Mouse (Mus musculus): ENCODE data around the gene Notch1.

Notch1 gene

DNA sequence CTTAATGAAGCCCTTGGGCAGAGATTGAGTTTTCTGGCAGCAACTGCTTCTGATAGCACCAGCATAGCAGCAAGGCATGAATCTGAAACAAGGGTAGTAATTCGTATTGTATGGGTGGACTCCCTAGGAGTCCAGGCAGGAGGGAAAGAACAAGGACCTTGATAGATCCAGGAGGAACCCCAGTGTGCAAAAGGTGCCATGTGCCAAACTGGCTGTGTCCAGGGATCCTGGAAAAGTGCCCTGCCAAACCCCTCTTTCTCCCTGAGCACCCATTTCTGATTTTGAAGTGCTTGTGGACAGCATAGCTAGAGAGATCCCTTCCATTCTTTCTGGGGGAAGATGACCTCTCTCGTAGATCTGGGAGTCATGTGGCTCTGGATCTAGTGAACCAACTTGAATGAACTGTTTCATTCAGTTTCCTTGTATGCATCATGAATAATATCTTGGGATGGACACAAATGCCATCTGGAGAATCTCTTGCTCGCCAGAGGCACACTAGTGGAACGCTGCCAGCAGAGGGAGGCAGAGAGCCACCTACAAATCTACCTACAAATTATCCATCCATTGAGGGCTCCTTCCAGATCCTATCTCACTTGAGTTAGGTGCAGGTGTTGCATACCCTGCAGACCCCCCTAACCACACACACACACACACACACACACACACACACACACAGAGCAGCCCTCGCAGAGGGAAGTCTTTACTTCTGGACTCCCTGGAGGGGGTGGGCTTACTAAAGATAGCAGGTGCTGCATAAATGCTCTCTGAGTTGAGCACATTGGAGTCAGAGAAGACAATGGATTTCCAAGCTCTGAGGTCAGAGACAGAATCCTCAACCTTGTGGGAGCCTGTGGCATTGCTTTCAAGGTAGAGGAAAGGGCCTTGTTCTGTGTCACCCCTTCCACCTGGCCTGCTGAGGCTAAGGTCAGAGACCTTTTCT is 67.1 kb downstream of the Notch1 start:
- DNase-seq (ENCODE audit: inconsistent age in 2 of 2, low spot score in 1 of 2), result peak; percentile 72 to 91

GRCm38 (mm10) chr2:26447451-26447850 is 69.0 kb downstream of the Notch1 start:
- DNase-seq (ENCODE audit: inconsistent age in 2 of 2, low spot score in 1 of 2), result no peak

DNA sequence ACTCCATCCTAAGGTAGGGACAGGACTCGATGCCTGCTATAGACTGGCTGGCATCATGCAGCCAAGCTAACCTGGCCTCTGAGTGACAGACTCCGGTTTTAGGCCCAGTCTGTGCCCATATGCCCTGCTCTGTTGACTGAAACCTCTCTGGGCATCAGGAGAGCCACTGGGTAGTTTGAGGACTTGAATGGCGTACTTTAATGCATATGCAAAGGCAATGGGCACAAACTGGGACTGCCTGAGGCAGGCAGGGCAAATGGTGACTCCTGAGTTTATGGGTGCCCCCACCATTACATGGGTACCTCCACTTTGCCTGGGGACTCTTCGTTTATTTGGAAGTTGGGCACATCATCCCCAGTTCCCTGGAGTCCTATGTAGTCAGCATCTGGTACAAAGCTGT is 69.8 kb downstream of the Notch1 start:
- peak in 1 of 2 experiments; percentile 59 for DNase-seq (ENCODE audit: inconsistent age in 2 of 2, low spot score in 1 of 2)

GRCm38 (mm10) chr2:26445666-26446445 is 70.6 kb downstream of the Notch1 start:
- peak; percentile 97 to 100 for DNase-seq (ENCODE audit: inconsistent age in 2 of 2, low spot score in 1 of 2)

GRCm38 (mm10) chr2:26444946-26445665 is 71.4 kb downstream of the Notch1 start, which contains the start of gene Sec16a:
Gene Sec16a (minus strand): TSS chr2:26445216.
- DNase-seq (ENCODE audit: inconsistent age in 2 of 2, low spot score in 1 of 2), result peak; percentile 100

DNA sequence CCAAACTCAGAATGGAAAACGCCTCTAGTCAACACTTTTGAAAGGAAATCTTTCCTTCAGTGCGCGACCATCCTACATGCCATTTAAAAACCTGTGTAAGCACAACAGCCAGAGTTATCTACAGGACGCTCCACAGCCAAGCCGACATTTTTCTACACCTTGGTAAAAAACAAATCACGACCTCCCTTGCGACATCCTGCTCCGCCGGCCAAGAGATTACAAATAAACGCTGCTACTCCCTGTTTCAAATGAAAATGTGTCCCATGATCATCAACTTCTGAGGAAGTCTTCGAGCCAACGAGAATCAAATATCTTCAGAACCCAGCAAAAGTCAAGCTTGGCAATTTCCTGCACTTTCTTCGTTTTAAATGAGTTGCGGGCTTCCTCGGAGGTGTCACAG is 72.1 kb downstream of the Notch1 start:
- DNase-seq (ENCODE audit: inconsistent age in 2 of 2, low spot score in 1 of 2), result no peak

GRCm38 (mm10) chr2:26443876-26444275 is 72.6 kb downstream of the Notch1 start:
- peak in 1 of 2 experiments; percentile 50 for DNase-seq (ENCODE audit: inconsistent age in 2 of 2, low spot score in 1 of 2)

DNA sequence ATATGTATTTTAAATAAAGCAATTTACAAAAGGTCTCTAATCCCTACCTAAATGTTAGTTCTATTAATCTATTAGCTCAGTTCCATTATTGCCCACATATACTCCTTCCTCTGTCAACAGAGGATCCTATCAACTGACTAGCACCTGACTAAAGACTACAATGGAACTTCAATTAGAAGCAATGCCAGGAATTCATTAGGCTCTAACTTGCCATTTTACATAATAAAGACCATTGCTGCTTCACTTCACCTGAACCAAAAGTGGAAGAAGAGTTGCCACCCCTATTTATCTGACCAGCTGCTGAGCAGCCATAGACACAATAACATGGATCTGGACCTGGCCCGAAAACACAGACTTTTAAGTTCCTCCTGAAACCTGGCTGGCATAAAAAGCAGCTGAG is 73.6 kb downstream of the Notch1 start:
- no peak for DNase-seq (ENCODE audit: inconsistent age in 2 of 2, low spot score in 1 of 2)

DNA sequence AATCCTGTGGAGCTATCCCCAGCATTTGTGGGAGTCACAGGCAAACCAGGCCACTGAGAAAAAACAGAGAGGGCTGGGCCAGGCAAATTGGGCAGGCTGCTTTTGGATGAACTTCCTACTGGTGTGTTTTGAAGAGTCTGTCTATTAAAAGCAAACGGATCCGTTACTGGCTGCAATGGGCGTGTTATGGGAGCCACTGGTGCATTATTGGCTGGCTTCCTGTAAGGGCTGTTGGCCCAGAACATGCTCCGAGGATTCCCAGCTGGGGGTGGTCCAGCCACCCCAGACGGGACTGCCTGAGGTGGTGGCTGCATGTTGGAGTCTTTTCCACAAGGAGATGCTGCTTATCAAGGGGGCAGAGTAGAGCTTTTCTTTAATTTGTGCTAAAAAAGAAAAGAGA is 74.8 kb downstream of the Notch1 start:
- DNase-seq (ENCODE audit: inconsistent age in 2 of 2, low spot score in 1 of 2), result no peak

DNA sequence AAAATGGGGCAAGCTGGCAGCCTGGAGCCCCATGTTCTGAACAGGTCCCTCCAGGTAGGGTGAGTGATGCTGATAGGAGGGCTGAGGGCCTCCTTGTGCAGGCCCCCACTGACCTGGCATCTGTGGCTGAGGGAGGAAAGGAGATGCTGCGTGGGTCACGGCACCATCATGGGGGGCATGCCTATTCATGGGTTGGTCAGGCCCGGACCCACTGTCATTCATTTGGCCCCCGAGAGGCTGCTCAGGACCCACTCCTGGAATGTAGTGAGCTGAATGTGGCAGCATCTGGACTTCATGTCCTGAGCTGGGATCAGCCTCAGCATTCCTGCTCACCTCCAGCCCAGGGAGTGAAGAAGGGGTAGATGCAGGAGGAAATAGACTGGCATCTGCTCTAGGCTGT is 75.2 kb downstream of the Notch1 start:
- DNase-seq (ENCODE audit: inconsistent age in 2 of 2, low spot score in 1 of 2), result no peak

DNA sequence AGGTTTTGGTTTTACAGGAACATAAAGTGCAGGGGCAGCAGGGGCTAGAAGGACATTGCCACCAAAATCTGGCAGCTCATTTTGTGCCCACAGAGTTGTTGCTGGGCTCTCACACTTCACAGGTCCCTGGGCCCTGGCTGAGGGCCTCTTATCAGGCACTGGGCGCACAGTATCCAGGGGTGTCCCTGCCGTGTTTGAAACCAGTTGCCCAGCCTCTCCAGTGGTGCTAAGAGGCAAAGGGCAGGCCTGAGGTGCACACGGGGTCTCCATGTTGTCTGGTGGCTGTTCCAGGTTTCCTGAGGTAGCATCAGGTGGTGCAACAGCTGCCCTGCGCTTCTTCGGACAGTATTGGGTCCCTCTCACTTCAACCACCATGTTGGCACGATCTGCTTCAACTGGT is 76.8 kb downstream of the Notch1 start:
- DNase-seq (ENCODE audit: inconsistent age in 2 of 2, low spot score in 1 of 2), result no peak

DNA sequence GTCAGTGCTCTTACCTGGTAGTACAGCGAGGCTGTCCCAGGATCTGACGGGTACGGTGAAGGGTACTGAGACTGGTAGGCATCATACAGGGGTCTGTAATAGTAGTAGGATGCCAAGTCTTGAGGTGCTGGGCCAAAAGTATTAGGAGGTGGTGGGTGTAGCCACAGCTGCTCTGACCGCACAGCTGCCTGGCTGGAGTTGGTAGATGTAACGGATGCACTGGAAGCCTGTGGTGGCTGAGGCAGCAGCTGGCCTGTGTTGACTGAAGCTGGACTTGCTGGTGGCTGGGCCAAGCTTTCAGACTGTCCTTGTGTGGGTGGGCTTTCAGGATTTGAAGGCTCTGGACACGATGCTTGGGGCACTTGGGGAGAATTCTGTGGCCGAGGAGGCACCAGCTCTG is 78.1 kb downstream of the Notch1 start:
- no peak for DNase-seq (ENCODE audit: inconsistent age in 2 of 2, low spot score in 1 of 2)

DNA sequence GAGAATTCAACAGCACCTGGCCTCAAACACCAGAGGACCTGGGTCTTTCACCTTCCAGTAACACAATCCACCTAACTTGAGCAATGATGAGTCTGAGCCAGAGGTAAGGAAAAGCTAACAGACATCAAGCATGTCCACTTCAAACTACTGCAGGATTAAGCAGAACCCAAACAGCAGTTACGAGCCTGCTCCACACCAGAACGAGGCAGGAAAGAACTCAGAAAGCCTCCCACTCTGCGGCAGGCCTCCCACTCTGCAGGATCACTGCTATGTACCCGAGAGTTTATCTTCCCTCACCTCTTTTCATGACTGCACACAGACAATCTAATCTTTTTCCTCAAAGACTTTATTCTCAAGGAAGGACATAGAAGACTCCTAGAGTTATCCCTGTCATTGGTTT is 79.2 kb downstream of the Notch1 start:
- no peak for DNase-seq (ENCODE audit: inconsistent age in 2 of 2, low spot score in 1 of 2)

GRCm38 (mm10) chr2:26434791-26435572 is 81.5 kb downstream of the Notch1 start:
- DNase-seq (ENCODE audit: inconsistent age in 2 of 2, low spot score in 1 of 2), result no peak

- no peak for DNase-seq (ENCODE audit: inconsistent age in 2 of 2, low spot score in 1 of 2)
Observed at GRCm38 (mm10) chr2:26429851-26430250, 86.6 kb downstream of the Notch1 start.

- DNase-seq (ENCODE audit: inconsistent age in 2 of 2, low spot score in 1 of 2), result no peak
Observed at GRCm38 (mm10) chr2:26424541-26424940, 91.9 kb downstream of the Notch1 start.

DNA sequence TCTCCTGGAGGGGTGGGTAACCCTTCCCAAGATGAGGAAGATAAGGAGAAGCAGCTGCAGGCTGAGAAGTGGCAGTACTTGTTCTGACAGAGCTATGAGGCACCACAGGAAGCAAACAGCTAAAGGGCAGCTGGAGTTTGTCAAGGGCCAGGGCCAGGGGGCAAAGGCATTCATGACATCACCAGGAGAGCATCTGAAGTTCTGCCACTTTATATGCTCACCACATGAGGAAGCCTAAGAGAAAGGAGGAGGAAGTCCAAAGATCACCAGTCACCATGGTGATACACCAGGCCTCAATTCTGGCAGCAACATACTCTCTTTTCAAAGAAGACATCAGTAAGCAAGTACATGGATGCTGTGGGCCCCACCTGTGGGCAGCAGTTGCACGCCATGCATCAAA is 93.4 kb downstream of the Notch1 start:
- no peak for DNase-seq (ENCODE audit: inconsistent age in 2 of 2, low spot score in 1 of 2)

- no peak for DNase-seq (ENCODE audit: inconsistent age in 2 of 2, low spot score in 1 of 2)
Observed at GRCm38 (mm10) chr2:26421969-26422368, 94.5 kb downstream of the Notch1 start.

DNA sequence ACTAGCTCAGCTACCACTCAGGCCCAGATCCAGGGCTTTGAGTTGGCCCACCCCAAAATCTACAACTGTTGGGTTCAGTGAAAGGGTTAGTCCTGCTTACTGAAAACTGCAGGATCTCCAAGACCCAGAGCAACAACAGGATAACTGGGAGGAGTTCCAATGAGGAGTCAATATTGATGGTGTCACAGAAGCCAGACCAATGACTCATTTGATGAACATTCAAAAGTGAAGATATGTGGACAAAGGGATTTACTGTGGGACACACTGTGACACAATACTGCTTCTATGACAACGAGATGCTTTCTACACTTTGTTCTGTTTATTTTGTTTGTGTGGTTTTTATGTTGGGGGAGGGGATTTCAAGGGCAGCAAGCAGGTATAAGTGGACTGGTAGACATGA is 98.3 kb downstream of the Notch1 start:
- peak in 1 of 2 experiments; percentile 51 for DNase-seq (ENCODE audit: inconsistent age in 2 of 2, low spot score in 1 of 2)

GRCm38 (mm10) chr2:26417066-26417465 is 99.4 kb downstream of the Notch1 start:
- DNase-seq (ENCODE audit: inconsistent age in 2 of 2, low spot score in 1 of 2), result no peak
